Mouse (Mus musculus): ENCODE results near the gene H2al1i. TPM values are rescaled to one million over a fixed set of nuclear protein-coding genes. Genes with fewer than 3 reads are reported as not detected.

Gene H2al1i
- total RNA-seq, 2 experiments from 2014 or later, result not detected

DNA sequence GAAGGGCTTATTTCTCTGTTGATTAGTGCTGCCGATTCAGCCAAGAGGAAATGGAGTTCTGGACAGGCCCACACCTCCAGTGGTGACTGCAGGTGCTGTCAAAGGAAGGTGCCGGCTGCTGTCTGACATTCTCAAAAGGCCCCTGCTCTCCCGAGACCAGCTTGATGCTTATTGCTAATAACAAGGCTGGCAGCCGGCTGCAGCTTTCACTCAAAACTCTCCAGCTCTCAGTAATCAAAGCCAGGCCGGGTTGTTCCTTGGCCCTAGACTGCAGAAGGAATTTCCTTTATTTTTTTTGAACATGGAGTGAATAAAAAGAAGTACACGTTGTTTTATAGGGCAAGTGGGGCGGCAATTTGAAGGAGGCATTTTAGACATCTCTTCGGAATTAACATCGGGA is 21.3 kb downstream of the H2al1i start:
- intact Hi-C loops (cut with DNase I), result no loop called here
- no peak for TF ChIP-seq CTCF (IDR thresholded peaks at IDR 0.05)
- Histone ChIP-seq H3K4me3 (no peak overlapping the region), H3K27ac (no peak overlapping the region; the same call in 1 of the 2 replicates)
- no peak for DNase-seq

DNA sequence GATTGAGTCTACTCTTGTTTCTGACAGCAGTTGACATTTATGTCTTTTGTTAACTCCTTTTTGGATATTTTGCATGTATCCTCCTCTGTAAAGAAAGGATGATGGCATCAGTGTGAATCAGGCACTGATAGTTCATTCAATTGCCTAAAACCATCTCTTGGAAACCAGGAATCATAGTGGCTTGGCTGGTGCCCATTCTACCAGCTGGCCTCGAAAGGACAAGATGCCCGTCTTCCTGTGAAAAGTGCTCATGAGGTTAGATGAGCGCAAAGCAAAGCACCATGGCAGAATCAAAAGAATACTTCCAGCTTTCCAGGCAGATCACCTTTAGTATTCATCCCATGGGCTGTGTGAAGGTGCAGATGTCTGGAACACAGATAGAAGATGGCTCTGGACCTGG is 22.3 kb downstream of the H2al1i start:
- intact Hi-C loops (cut with DNase I), result no loop called here
- H3K4me3 ChIP-seq, result no peak overlapping the region
- no peak for DNase-seq
- no peak for TF ChIP-seq CTCF (IDR thresholded peaks at IDR 0.05)
- no peak overlapping the region for H3K27ac ChIP-seq

DNA sequence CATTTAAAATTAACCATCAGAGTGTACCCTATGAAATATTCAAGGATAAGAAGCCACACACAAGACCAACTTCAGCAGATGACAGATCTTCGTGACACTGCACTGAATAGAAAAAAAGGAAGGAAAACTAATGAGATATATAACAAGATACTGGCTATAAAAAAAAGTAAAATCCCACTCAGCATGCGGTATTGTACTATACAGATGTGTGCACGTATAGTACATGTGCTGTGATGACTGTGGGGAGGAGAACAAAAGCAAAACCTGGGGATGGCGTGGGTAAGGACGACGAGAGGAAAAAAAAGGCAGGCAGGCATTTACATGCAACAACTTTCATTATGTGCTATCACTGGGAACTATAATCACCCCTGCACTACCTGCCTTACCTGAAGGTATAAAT is 36.4 kb downstream of the H2al1i start:
- H3K27ac ChIP-seq, result no peak overlapping the region
- no peak overlapping the region for H3K4me3 ChIP-seq
- no peak for DNase-seq
- intact Hi-C loops (cut with DNase I), result no loop called here
- no peak for TF ChIP-seq CTCF (IDR thresholded peaks at IDR 0.05)

DNA sequence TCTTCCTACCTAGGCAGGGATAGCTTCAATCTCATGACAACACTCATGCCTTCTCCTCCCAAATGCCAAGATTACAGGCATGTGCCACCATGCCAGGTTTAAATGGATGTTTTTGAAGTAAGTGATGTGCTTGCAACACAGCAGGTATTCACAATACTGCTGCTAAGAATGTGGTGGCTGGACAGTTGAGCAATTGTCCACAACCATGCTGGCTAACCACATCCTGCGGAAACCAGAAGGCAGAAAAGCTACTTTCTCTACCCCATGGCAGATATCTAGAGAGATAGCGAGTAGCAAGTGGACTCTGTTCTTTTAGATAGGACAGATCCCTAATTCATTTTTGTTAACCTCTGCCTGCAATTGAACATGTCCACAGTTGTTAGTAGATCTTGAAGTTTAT is 36.8 kb downstream of the H2al1i start:
- no peak for DNase-seq
- no peak overlapping the region for H3K4me3 ChIP-seq
- no peak for TF ChIP-seq CTCF (IDR thresholded peaks at IDR 0.05)
- H3K27ac ChIP-seq, result no peak overlapping the region
- intact Hi-C loops (cut with DNase I), result no loop called here

DNA sequence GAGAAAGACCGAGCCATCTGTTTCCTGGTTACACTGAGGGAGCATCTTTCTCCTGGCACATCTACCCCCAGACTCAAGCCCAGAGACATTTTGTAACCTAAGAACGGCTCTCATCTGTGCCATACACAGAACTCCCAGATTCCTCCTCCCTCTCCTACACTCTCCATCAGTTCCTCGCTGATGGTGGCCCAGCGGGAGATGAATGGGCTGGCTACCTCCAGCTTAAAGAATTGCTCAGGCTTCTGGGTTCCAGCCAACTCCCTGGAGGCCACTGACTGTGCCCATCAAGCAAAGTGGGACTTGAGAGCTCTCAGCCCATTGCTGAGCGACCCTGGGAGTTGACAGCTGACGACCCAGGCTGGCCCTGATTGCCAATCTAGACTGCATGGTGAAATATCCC is 39.4 kb downstream of the H2al1i start:
- intact Hi-C loops (cut with DNase I), result no loop called here
- H3K4me3 ChIP-seq, result no peak overlapping the region
- no peak for TF ChIP-seq CTCF (IDR thresholded peaks at IDR 0.05)
- no peak for DNase-seq
- H3K27ac ChIP-seq, result no peak overlapping the region

DNA sequence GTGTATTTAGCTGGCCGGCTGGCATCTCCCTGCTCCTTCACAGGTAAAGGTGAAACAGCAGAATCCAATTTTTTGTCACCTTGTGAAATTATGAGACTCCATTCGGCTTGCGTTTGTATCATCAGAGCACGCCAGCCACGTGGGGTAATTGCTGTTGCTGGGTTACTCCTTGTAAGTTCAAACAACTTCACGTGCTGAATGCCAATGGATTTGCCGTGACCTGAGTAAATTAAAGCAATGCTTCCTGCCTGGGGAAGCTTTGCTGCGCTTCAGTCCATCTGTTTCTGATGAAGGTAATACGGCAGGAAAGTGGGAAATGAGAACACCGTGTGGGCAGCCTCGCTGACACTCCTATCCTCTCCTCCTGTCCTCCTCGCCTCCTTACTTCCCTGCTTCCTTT is 40.7 kb downstream of the H2al1i start:
- intact Hi-C loops (cut with DNase I), result no loop called here
- TF ChIP-seq CTCF (IDR thresholded peaks at IDR 0.05), result no peak
- Histone ChIP-seq H3K27ac (no peak overlapping the region), H3K4me3 (no peak overlapping the region)
- no peak for DNase-seq

Other genes starting within 250 kb of the H2al1i start
- gene H2al1a, start 25.4 kb upstream of the H2al1i start, total RNA-seq (2021), result not detected
- not detected for gene H2al1b, start 22.2 kb upstream of the H2al1i start, total RNA-seq (2021)
- not detected for gene H2al1c, start 19.0 kb upstream of the H2al1i start, total RNA-seq (2021)
- gene H2al1d, start 15.8 kb upstream of the H2al1i start, total RNA-seq (2021), result not detected
- not detected for gene H2al1e, start 12.7 kb upstream of the H2al1i start, total RNA-seq (2021)
- not detected for gene H2al1f, start 9.5 kb upstream of the H2al1i start, total RNA-seq (2021)
- gene H2al1g, start 6.4 kb upstream of the H2al1i start, total RNA-seq (2021), result not detected
- not detected for gene H2al1h, start 3.2 kb upstream of the H2al1i start, total RNA-seq (2021)
- gene H2al1j, start 3.2 kb downstream of the H2al1i start, total RNA-seq (2021), result not detected